Mouse (Mus musculus): ENCODE data around the gene Dnajc15.

Gene Dnajc15

GRCm38 (mm10) chr14:77796506-77796905 is 78.4 kb downstream of the Dnajc15 start:
- DNase-seq (ENCODE audit: low spot score): no peak

- no peak for DNase-seq (ENCODE audit: low spot score)
Measured at GRCm38 (mm10) chr14:77795240-77795639, 79.7 kb downstream of the Dnajc15 start.

- DNase-seq (ENCODE audit: low spot score): peak; percentile 8
Measured at GRCm38 (mm10) chr14:77794285-77794949, 80.5 kb downstream of the Dnajc15 start.

- no peak for DNase-seq (ENCODE audit: low spot score)
Measured at GRCm38 (mm10) chr14:77792998-77793397, 81.9 kb downstream of the Dnajc15 start.

GRCm38 (mm10) chr14:77783217-77783616 is 91.7 kb downstream of the Dnajc15 start:
- no peak for DNase-seq (ENCODE audit: low spot score)

- no peak for DNase-seq (ENCODE audit: low spot score)
Measured at GRCm38 (mm10) chr14:77777365-77777764, 97.6 kb downstream of the Dnajc15 start.

- no peak for DNase-seq (ENCODE audit: low spot score)
Measured at GRCm38 (mm10) chr14:77776005-77776531, 98.9 kb downstream of the Dnajc15 start.

GRCm38 (mm10) chr14:77773331-77773730 is 101.6 kb downstream of the Dnajc15 start:
- DNase-seq (ENCODE audit: low spot score): no peak

- DNase-seq (ENCODE audit: low spot score): no peak
Measured at GRCm38 (mm10) chr14:77771626-77772025, 103.3 kb downstream of the Dnajc15 start.

All from adipocyte (in vitro differentiated cells).